Comparison of ENCODE assay signal across 10 mouse cellular contexts in the genomic region with DNA sequence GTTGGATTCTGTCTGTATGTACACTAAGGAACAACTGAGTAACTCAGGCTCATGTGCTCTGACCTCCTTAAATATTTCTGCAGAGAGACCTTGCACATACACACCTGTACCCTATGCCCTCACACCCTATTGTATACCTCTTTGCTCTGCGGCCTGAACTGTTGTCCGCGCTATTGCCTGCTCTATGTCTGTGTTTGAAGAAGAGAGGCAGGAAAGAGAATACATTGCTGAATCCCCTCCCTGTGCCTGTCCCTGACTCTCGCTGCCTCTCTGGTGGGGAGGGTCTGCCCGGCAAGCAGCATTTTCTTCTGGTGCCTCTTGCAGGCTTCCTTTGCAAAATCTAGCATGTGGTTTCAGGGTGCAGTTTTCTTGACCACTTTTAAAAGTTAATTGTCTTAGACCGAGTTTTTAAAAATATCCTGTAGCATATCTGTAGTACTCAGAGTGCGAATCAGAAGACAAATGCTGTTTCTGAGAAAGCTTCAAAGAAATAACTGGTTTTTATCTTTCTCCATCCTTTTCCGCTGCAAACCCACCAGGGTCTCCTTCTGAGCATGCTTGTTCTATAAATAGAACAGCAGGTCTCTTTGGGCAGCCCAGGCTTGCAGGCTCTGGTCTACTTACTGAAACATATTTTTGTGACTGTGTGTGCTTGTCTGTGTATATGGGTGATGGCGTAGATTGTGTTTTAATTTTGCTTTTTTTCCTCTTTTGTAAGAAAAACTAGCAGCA. TPM values are rescaled to one million over a fixed set of nuclear protein-coding genes. Genes with fewer than 3 reads are reported as not detected.
DNase-seq lines count a peak whose midpoint lies in the region; ATAC-seq lines count a peak whose summit lies in the region.
"Had no signal": no experiment of that assay in that cellular context is flagged by ENCODE, and none has a peak within 500 bp of the region (broad histone marks: within the 10 kb centered on the region; RNA-seq: fewer than 3 reads in every experiment).

No protein-coding gene starts in this region.

- H3K27me3 ChIP-seq in heart, embryonic 11.5 days (ENCODE audit: control insufficient read depth, insufficient read depth, low read length), result no peaks in the 10 kb centered on the region
- no peaks in the 10 kb centered on the region for H3K27me3 ChIP-seq in megakaryocyte, embryonic 14.5 days (replicated peaks)

- H3K4me1 ChIP-seq in heart, embryonic 11.5 days (ENCODE audit: control insufficient read depth, insufficient read depth, low read length), result peaks cover 62% of the 10 kb centered on the region
- H3K4me1 ChIP-seq in megakaryocyte, embryonic 14.5 days, result peaks cover 95% of the 10 kb centered on the region

- intact Hi-C loops in heart, postnatal 10 days (cut with DNase I), result no loop called here

- H3K9me3 ChIP-seq in heart, embryonic 11.5 days (replicated peaks; ENCODE audit: control insufficient read depth, low read length), result no peaks in the 10 kb centered on the region
- H3K9me3 ChIP-seq in megakaryocyte, embryonic 14.5 days, result no peaks in the 10 kb centered on the region

- H3K27ac ChIP-seq in heart, embryonic 11.5 days (ENCODE audit: low read depth, low read length), result peak overlapping the region; percentile 72

- 0 out of 2 replicates have a peak overlapping the region, but pooled peaks have one; percentile 1 for H3K4me2 ChIP-seq in heart, embryonic 11.5 days

- DNase-seq in heart, postnatal 10 days, result no peak
- DNase-seq in MEL-GATA-1-ER (ENCODE audit: extremely low read depth, low read depth) (peak; percentile 81), liver (peak; percentile 19)
- no peak for DNase-seq in adrenal gland, adult (ENCODE audit: inconsistent age in 2 of 2, low spot score in 1 of 2)
- DNase-seq: adrenal gland, postnatal 10 days; cerebellum, adult 9-10 months had no signal

- H3K9ac ChIP-seq in heart, embryonic 11.5 days (ENCODE audit: low read depth, low read length), result no peak overlapping the region

- ATAC-seq in heart, embryonic 11.5 days (replicated peaks; ENCODE audit: insufficient number of reproducible peaks, low FRiP score, low TSS enrichment), result no peak
- no peak for ATAC-seq in megakaryocyte, adult 5-6 weeks (ENCODE audit: poor library complexity, severe bottlenecking)
- no peak for ATAC-seq in megakaryocyte progenitor cell, adult 5-6 weeks (replicated peaks; ENCODE audit: poor library complexity)

- WGBS in heart, embryonic 11.5 days (ENCODE audit: insufficient replicate concordance), result 36% methylated on average over 9 of the region's 9 CpGs

- H3K4me3 ChIP-seq in heart, embryonic 11.5 days (ENCODE audit: low read depth, low read length), result no peak overlapping the region
- peak overlapping the region; percentile 88 for H3K4me3 ChIP-seq in megakaryocyte, embryonic 14.5 days (replicated peaks)

- H3K36me3 ChIP-seq in heart, embryonic 11.5 days (ENCODE audit: control insufficient read depth, insufficient read depth, low read length), result no peaks in the 10 kb centered on the region
- peaks cover 54% of the 10 kb centered on the region for H3K36me3 ChIP-seq in megakaryocyte, embryonic 14.5 days (replicated peaks; ENCODE audit: low read length)

RNA-seq across cellular contexts. Expression of a gene that starts 24.6 kb away (rescaled TPM):
- 22.2 and 24.2 TPM in 2 replicates for polyA plus RNA-seq in heart, embryonic 11.5 days (2014; fragmentation: Nextera tagmentation; extraction: Ambion mirVana)
- 10 to 100 TPM; 56.9 to 62.1 TPM for total RNA-seq in heart, postnatal 10 days (2021)
- 10.9 and 24.3 TPM in 2 replicates for polyA plus RNA-seq in megakaryocyte, embryonic 14.5 days (2012; ENCODE audit: insufficient read depth, low replicate concordance)
- total RNA-seq in megakaryocyte, adult 5-6 weeks (2015), result 52.2 and 73.5 TPM in 2 replicates
- total RNA-seq in megakaryocyte, adult 5-6 weeks (2017), result 59.7 and 63.8 TPM in 2 replicates
- 43.0 and 45.0 TPM in 2 replicates for total RNA-seq in megakaryocyte progenitor cell, adult 5-6 weeks (2015)
- 44.3 and 46.7 TPM in 2 replicates for total RNA-seq in megakaryocyte progenitor cell, adult 5-6 weeks (2017)

Comparison
In these comparisons a context has a peak if more than half of its experiments do, and no peak if none do; other contexts are left out.
1. DNase-seq: peak in MEL-GATA-1-ER (single experiment) and liver (single experiment); none in heart, postnatal 10 days (0 of 2) and adrenal gland, adult (0 of 2).